Mouse (Mus musculus) E14TG2a.4 (cell line): ENCODE results near the gene Plcxd1.

Experiments used
- H3K27me3 ChIP-seq: 2 replicates; pipeline ENCODE4 v1.6.1; 2014; ENCODE audit warnings: low read length, control low read depth; ENCODE audit not compliant: insufficient read depth
- H3K36me3 ChIP-seq: 2 replicates; pipeline ENCODE4 v1.6.1; 2014; ENCODE audit warnings: low read length, control low read depth; ENCODE audit not compliant: insufficient read depth
- H3K4me1 ChIP-seq: replicated peaks from 2 replicates; pipeline ENCODE4 v1.6.1; 2014; ENCODE audit warnings: low read depth, low read length, control low read depth
- H3K4me3 ChIP-seq: replicated peaks from 2 replicates; pipeline ENCODE4 v1.5.1; 2014; ENCODE audit warnings: mild to moderate bottlenecking, low read length
- H3K9me3 ChIP-seq: 2 replicates; pipeline ENCODE4 v1.6.1; 2014; ENCODE audit warnings: low read length, control low read depth
- CTCF ChIP-seq: conservative IDR thresholded peaks from 2 replicates; pipeline ENCODE4 v1.5.1; 2014; ENCODE audit warnings: low read length
- NANOG ChIP-seq: IDR thresholded peaks from 2 replicates; pipeline ENCODE4 v1.6.1; 2014; ENCODE audit warnings: borderline replicate concordance, low read length, mixed read lengths
- POU5F1 ChIP-seq: IDR thresholded peaks from 2 replicates; pipeline ENCODE4 v1.6.1; 2014; ENCODE audit warnings: low read length, borderline replicate concordance

Gene Plcxd1

DNA sequence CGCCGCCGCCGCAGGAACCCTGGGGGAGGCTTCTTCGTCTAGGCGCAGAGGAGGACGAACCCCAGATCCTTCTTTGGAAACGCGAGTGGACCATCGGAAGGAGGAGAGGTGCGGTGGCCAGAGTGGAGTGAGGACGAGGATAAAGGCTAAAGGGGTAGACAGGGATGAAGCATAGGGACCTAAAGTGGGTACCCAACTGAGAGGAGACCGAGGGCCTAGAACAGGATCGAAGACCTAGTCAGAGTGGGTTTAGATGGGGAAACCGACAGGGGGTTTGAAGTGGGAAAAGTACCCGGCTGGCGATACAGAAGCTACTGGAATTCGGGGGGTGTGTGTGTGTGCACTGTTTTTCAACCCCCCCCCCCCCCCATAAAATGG is 36.3 kb downstream of the Plcxd1 start:
- TF ChIP-seq POU5F1: no peak
- TF ChIP-seq NANOG: no peak
- no peak for TF ChIP-seq CTCF
- H3K27me3 ChIP-seq: no peaks in the 10 kb centered on the region
- no peaks in the 10 kb centered on the region for H3K4me1 ChIP-seq

GRCm38 (mm10) chr5:110137816-110138215 is 38.0 kb downstream of the Plcxd1 start:
- peaks cover 5% of the 10 kb centered on the region; the same call in 1 of the 2 replicates for H3K36me3 ChIP-seq
- H3K4me3 ChIP-seq: no peak overlapping the region
- TF ChIP-seq CTCF (no peak), POU5F1 (no peak), NANOG (no peak)
- H3K9me3 ChIP-seq: peaks cover 44% of the 10 kb centered on the region
- no peaks in the 10 kb centered on the region for H3K27me3 ChIP-seq
- H3K4me1 ChIP-seq: peaks cover 6% of the 10 kb centered on the region; the same call in 1 of the 2 replicates

More for the DNA sequence above, 36.3 kb downstream of the Plcxd1 start:
- H3K4me3 ChIP-seq: peak overlapping the region; percentile 87
- H3K36me3 ChIP-seq: peaks cover 5% of the 10 kb centered on the region; the same call in 1 of the 2 replicates
- H3K9me3 ChIP-seq: peaks cover 59% of the 10 kb centered on the region

GRCm38 (mm10) chr5:110139325-110139724 is 39.6 kb downstream of the Plcxd1 start:
- peaks cover 6% of the 10 kb centered on the region; the same call in 1 of the 2 replicates for H3K4me1 ChIP-seq
- peaks cover 29% of the 10 kb centered on the region for H3K9me3 ChIP-seq
- no peak overlapping the region for H3K4me3 ChIP-seq
- peaks cover 8% of the 10 kb centered on the region; the same call in 1 of the 2 replicates for H3K36me3 ChIP-seq
- no peaks in the 10 kb centered on the region for H3K27me3 ChIP-seq
- TF ChIP-seq NANOG (no peak), CTCF (no peak), POU5F1 (no peak)

DNA sequence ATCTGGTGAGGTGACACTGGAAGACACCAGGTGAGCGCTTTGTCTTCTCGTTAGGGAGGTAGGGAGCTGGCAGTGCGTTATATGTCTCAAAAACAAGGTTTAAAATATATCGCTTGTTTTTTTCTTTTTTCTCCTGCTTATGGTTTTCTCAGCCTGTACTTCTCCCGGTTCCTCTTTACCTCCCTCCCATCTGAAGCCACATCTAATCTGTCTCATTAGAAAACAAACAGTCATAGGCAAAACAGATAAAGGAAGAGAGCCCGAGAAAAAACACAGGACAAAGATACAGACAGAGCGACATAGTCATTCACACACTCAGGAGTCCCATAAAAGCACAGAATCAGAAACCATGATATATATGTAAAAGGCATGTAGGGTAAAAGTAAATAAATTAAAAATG is 40.7 kb downstream of the Plcxd1 start:
- H3K4me1 ChIP-seq: peaks cover 6% of the 10 kb centered on the region; the same call in 1 of the 2 replicates
- peaks cover 18% of the 10 kb centered on the region for H3K9me3 ChIP-seq
- no peaks in the 10 kb centered on the region for H3K27me3 ChIP-seq
- no peak overlapping the region for H3K4me3 ChIP-seq
- peaks cover 15% of the 10 kb centered on the region for H3K36me3 ChIP-seq
- TF ChIP-seq CTCF: no peak
- TF ChIP-seq NANOG: no peak
- TF ChIP-seq POU5F1: no peak

- Histone ChIP-seq H3K36me3 (peaks cover 28% of the 10 kb centered on the region), H3K4me1 (peaks cover 6% of the 10 kb centered on the region; the same call in 1 of the 2 replicates), H3K4me3 (no peak overlapping the region), H3K9me3 (no peaks in the 10 kb centered on the region), H3K27me3 (no peaks in the 10 kb centered on the region)
- TF ChIP-seq NANOG (no peak), CTCF (no peak), POU5F1 (no peak)
Measured at GRCm38 (mm10) chr5:110142309-110142708, 42.5 kb downstream of the Plcxd1 start.

- H3K9me3 ChIP-seq: no peaks in the 10 kb centered on the region
- no peak overlapping the region for H3K4me3 ChIP-seq
- peaks cover 6% of the 10 kb centered on the region; the same call in 1 of the 2 replicates for H3K4me1 ChIP-seq
- H3K27me3 ChIP-seq: no peaks in the 10 kb centered on the region
- H3K36me3 ChIP-seq: peaks cover 29% of the 10 kb centered on the region
- TF ChIP-seq POU5F1 (no peak), CTCF (peak; percentile 42), NANOG (no peak)
Measured at GRCm38 (mm10) chr5:110143007-110143406, 43.2 kb downstream of the Plcxd1 start.
